Mouse (Mus musculus): ENCODE measurements around the gene Spats2. TPM values are rescaled to one million over a fixed set of nuclear protein-coding genes. Genes with fewer than 3 reads are reported as not detected.

Spats2 gene
- total and polyA plus RNA-seq, 2 experiments from 2014 or later: 24.4 to 29.6 TPM

- TF ChIP-seq CTCF (IDR thresholded peaks at IDR 0.05; ENCODE audit: low read depth): peak; percentile 51
- 3% methylated on average over 55 of the region's 56 CpGs for WGBS
- ATAC-seq (peak; percentile 21; the same call in 1 of the 2 replicates), DNase-seq (peak; percentile 53)
- Histone ChIP-seq H3K27me3 (ENCODE audit: insufficient read depth, low read length) (peaks cover 57% of the 10 kb centered on the region), H3K27ac (ENCODE audit: low read depth, low read length) (no peak overlapping the region), H3K4me3 (ENCODE audit: low read depth, low read length) (peak overlapping the region; percentile 43), H3K36me3 (ENCODE audit: insufficient read depth) (no peaks in the 10 kb centered on the region), H3K4me2 (ENCODE audit: low read depth) (peak overlapping the region; percentile 88), H3K9ac (peak overlapping the region; percentile 56), H3K4me1 (ENCODE audit: insufficient read depth) (0 out of 2 replicates have a peak, but pooled peaks cover 15% of the 10 kb centered on the region), H3K9me3 (ENCODE audit: low read length) (no peaks in the 10 kb centered on the region)
These were observed 32.1 kb upstream of the Spats2 start for GRCm38 (mm10) chr15:99093291-99094258.

- peak; percentile 53 for DNase-seq
- no peaks in the 10 kb centered on the region for H3K36me3 ChIP-seq (ENCODE audit: insufficient read depth)
- no peak overlapping the region for H3K9ac ChIP-seq
- H3K27ac ChIP-seq (ENCODE audit: low read depth, low read length): no peak overlapping the region
- 2% methylated on average over 27 of the region's 27 CpGs for WGBS
- no peak for TF ChIP-seq CTCF (IDR thresholded peaks at IDR 0.05; ENCODE audit: low read depth)
- H3K9me3 ChIP-seq (ENCODE audit: low read length): no peaks in the 10 kb centered on the region
- H3K4me3 ChIP-seq (ENCODE audit: low read depth, low read length): no peak overlapping the region
- ATAC-seq: peak; percentile 43; the same call in 1 of the 2 replicates
- peak overlapping the region; percentile 27; the same call in 1 of the 2 replicates for H3K4me2 ChIP-seq (ENCODE audit: low read depth)
- H3K27me3 ChIP-seq (ENCODE audit: insufficient read depth, low read length): peaks cover 55% of the 10 kb centered on the region
- 0 out of 2 replicates have a peak, but pooled peaks cover 15% of the 10 kb centered on the region for H3K4me1 ChIP-seq (ENCODE audit: insufficient read depth)
These were observed 31.0 kb upstream of the Spats2 start for GRCm38 (mm10) chr15:99094631-99095270.

GRCm38 (mm10) chr15:99095356-99095755, 30.4 kb upstream of the Spats2 start:
- H3K9me3 ChIP-seq (ENCODE audit: low read length): no peaks in the 10 kb centered on the region
- DNase-seq: no peak
- H3K27ac ChIP-seq (ENCODE audit: low read depth, low read length): no peak overlapping the region
- H3K4me1 ChIP-seq (ENCODE audit: insufficient read depth): 0 out of 2 replicates have a peak, but pooled peaks cover 15% of the 10 kb centered on the region
- no peak for ATAC-seq
- no peak for TF ChIP-seq CTCF (IDR thresholded peaks at IDR 0.05; ENCODE audit: low read depth)
- peaks cover 53% of the 10 kb centered on the region for H3K27me3 ChIP-seq (ENCODE audit: insufficient read depth, low read length)
- H3K4me3 ChIP-seq (ENCODE audit: low read depth, low read length): no peak overlapping the region
- H3K4me2 ChIP-seq (ENCODE audit: low read depth): 0 out of 2 replicates have a peak overlapping the region, but pooled peaks have one; percentile 27
- H3K9ac ChIP-seq: no peak overlapping the region
- no peaks in the 10 kb centered on the region for H3K36me3 ChIP-seq (ENCODE audit: insufficient read depth)
- 23% methylated on average over 6 of the region's 6 CpGs for WGBS

GRCm38 (mm10) chr15:99096061-99096793, 29.5 kb upstream of the Spats2 start:
- no peaks in the 10 kb centered on the region for H3K36me3 ChIP-seq (ENCODE audit: insufficient read depth)
- no peak for TF ChIP-seq CTCF (IDR thresholded peaks at IDR 0.05; ENCODE audit: low read depth)
- H3K4me3 ChIP-seq (ENCODE audit: low read depth, low read length): peak overlapping the region; percentile 40
- ATAC-seq: no peak
- H3K27ac ChIP-seq (ENCODE audit: low read depth, low read length): no peak overlapping the region
- H3K4me1 ChIP-seq (ENCODE audit: insufficient read depth): 0 out of 2 replicates have a peak, but pooled peaks cover 15% of the 10 kb centered on the region
- no peak for DNase-seq
- peaks cover 51% of the 10 kb centered on the region for H3K27me3 ChIP-seq (ENCODE audit: insufficient read depth, low read length)
- H3K9me3 ChIP-seq (ENCODE audit: low read length): no peaks in the 10 kb centered on the region
- H3K9ac ChIP-seq: peak overlapping the region; percentile 33; the same call in 1 of the 2 replicates
- H3K4me2 ChIP-seq (ENCODE audit: low read depth): peak overlapping the region; percentile 74
- WGBS: 11% methylated on average over 24 of the region's 24 CpGs

- ATAC-seq: no peak
- Histone ChIP-seq H3K36me3 (ENCODE audit: insufficient read depth) (no peaks in the 10 kb centered on the region), H3K4me3 (ENCODE audit: low read depth, low read length) (peak overlapping the region; percentile 40), H3K27ac (ENCODE audit: low read depth, low read length) (no peak overlapping the region), H3K4me1 (ENCODE audit: insufficient read depth) (0 out of 2 replicates have a peak, but pooled peaks cover 15% of the 10 kb centered on the region), H3K9me3 (ENCODE audit: low read length) (no peaks in the 10 kb centered on the region), H3K9ac (peak overlapping the region; percentile 33), H3K4me2 (ENCODE audit: low read depth) (peak overlapping the region; percentile 74), H3K27me3 (ENCODE audit: insufficient read depth, low read length) (peaks cover 47% of the 10 kb centered on the region)
- no peak for TF ChIP-seq CTCF (IDR thresholded peaks at IDR 0.05; ENCODE audit: low read depth)
- 1% methylated on average over 57 of the region's 58 CpGs for WGBS
- DNase-seq: no peak
These were observed 28.8 kb upstream of the Spats2 start for GRCm38 (mm10) chr15:99096831-99097500.
